Mouse (Mus musculus): ENCODE results near the gene Klhl29. TPM values are rescaled to one million over a fixed set of nuclear protein-coding genes. Genes with fewer than 3 reads are reported as not detected.

Klhl29 gene
- total and polyA plus RNA-seq, 3 experiments, result not detected

DNA sequence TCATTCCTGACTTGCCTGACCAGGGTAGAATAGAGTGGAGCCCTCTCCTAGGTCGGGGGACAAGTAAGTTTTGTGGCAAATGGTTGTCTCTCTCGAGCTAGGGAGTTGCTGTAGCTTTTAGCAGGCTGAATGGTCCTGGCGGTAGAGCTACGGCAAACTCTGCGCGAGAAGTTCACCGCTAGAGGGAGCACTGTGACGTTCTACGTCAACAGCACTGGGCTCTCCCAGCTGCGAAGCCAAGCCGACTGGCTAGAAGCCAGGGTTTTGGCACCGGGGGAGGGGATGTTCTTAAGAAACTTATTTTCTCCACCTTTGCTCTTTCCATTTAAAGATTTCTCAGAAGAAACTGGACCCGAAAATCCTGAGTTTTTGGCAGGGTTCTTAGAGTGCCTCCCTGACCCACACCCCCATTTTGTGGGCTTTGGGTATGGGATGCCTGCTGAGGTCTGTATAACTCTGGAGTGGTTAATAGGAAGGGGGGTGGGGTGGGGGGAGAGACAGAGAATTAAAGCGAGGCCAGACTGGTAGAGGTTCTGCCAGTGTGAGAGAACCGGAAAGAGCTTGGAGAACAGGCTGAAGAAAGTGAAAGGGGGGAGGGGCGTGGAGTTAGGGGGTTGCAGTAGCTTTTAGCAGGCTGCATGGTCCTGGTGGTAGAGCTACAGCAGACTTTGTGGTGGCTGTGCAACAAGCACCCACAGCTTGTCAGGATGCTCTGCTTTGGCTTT lies 35.1 kb upstream of the Klhl29 start:
- Histone ChIP-seq H3K4me1 (ENCODE audit: control insufficient read depth in 1 of 2, insufficient read depth in 2 of 2, low read length in 2 of 2) (no peaks in the 10 kb centered on the region), H3K27me3 (ENCODE audit: control insufficient read depth in 1 of 2, insufficient read depth in 2 of 2, low read length in 2 of 2) (no peaks in the 10 kb centered on the region), H3K79me2 (ENCODE audit: control insufficient read depth, insufficient read depth, low read length, poor library complexity) (no peaks in the 10 kb centered on the region), H3K27ac (ENCODE audit: control insufficient read depth, low read depth, low read length) (no peak overlapping the region), H3K9me3 (replicated peaks; ENCODE audit: insufficient read depth, low read length) (no peaks in the 10 kb centered on the region), H3K36me3 (ENCODE audit: control insufficient read depth in 1 of 2, insufficient read depth in 2 of 2, low read length in 2 of 2) (no peaks in the 10 kb centered on the region), H3K9ac (ENCODE audit: control insufficient read depth, low read depth, low read length, poor library complexity, severe bottlenecking) (no peak overlapping the region), H3K4me3 (ENCODE audit: control insufficient read depth in 1 of 2, insufficient read depth in 1 of 2, low read depth in 2 of 2, low read length in 2 of 2) (no peak overlapping the region)
- TF ChIP-seq ETS1 (IDR thresholded peaks at IDR 0.05; ENCODE audit: low read depth, low read length) (no peak), MAX (IDR thresholded peaks at IDR 0.05; ENCODE audit: low read length) (no peak)
- DNase-seq (ENCODE audit: low read depth, low spot score), result no peak

DNA sequence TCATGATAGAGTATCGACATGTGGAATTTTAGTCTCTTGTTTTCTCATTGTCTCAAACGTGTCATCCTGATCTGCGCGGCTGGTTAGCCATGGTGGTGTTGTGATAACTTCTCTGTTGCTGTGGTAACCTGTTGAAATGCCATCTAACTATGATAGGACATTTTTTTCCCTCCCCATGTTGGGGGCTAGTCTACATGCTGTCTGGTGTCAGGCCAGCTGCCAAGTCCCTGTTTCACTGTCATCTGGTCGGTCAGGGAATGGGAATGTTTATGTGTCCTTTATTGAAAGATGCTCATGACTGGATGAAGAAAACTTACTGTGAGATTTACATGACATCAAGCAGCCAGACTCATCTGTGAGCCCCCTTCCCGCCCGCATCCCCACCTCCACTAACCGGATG lies 31.7 kb upstream of the Klhl29 start:
- no peak overlapping the region for H3K27ac ChIP-seq (ENCODE audit: control insufficient read depth, low read depth, low read length)
- TF ChIP-seq RAD21 (IDR thresholded peaks at IDR 0.05; ENCODE audit: low read depth, low read length) (no peak), MAFK (IDR thresholded peaks at IDR 0.05; ENCODE audit: borderline replicate concordance, low read depth, low read length) (no peak), EP300 (IDR thresholded peaks at IDR 0.05; ENCODE audit: low read depth in 1 of 2, low read length in 2 of 2) (no peak), POLR2A (IDR thresholded peaks at IDR 0.05; ENCODE audit: control insufficient read depth in 1 of 2, insufficient read depth in 1 of 2, low read depth in 1 of 2, low read length in 2 of 2, poor library complexity in 1 of 2) (no peak), SMC3 (IDR thresholded peaks at IDR 0.05; ENCODE audit: low read depth, low read length) (no peak), USF2 (IDR thresholded peaks at IDR 0.05; ENCODE audit: borderline replicate concordance in 1 of 2, insufficient read depth in 1 of 2, low read depth in 1 of 2, low read length in 2 of 2) (no peak), MAX (IDR thresholded peaks at IDR 0.05; ENCODE audit: low read length) (no peak), MEF2A (IDR thresholded peaks at IDR 0.05; ENCODE audit: extremely low read depth, insufficient replicate concordance, low read depth, low read length, poor library complexity, severe bottlenecking) (no peak), ZKSCAN1 (IDR thresholded peaks at IDR 0.05; ENCODE audit: low read depth, low read length) (no peak), ZMIZ1 (IDR thresholded peaks at IDR 0.05; ENCODE audit: low read depth, low read length) (no peak), USF1 (IDR thresholded peaks at IDR 0.05; ENCODE audit: low read depth, low read length) (no peak), ZC3H11A (IDR thresholded peaks at IDR 0.05; ENCODE audit: low read depth, low read length) (no peak), TAL1 (IDR thresholded peaks at IDR 0.05; ENCODE audit: low read length) (no peak), NRF1 (IDR thresholded peaks at IDR 0.05; ENCODE audit: insufficient read depth, low read depth, low read length, poor library complexity, severe bottlenecking) (no peak), UBTF (IDR thresholded peaks at IDR 0.05; ENCODE audit: borderline replicate concordance, insufficient read depth, low read depth, low read length) (no peak), MYC (IDR thresholded peaks at IDR 0.05; ENCODE audit: low read depth, low read length) (no peak), TBP (IDR thresholded peaks at IDR 0.05; ENCODE audit: low read depth, low read length) (no peak), NELFE (IDR thresholded peaks at IDR 0.05; ENCODE audit: low read depth, low read length) (no peak), SIN3A (IDR thresholded peaks at IDR 0.05; ENCODE audit: low read length) (no peak)
- H3K79me2 ChIP-seq (ENCODE audit: control insufficient read depth, insufficient read depth, low read length, poor library complexity), result no peaks in the 10 kb centered on the region
- H3K27me3 ChIP-seq (ENCODE audit: control insufficient read depth in 1 of 2, insufficient read depth in 2 of 2, low read length in 2 of 2), result no peaks in the 10 kb centered on the region
- no peak overlapping the region for H3K4me3 ChIP-seq (ENCODE audit: control insufficient read depth in 1 of 2, insufficient read depth in 1 of 2, low read depth in 2 of 2, low read length in 2 of 2)
- H3K9ac ChIP-seq (ENCODE audit: control insufficient read depth, low read depth, low read length, poor library complexity, severe bottlenecking), result no peak overlapping the region
- H3K4me1 ChIP-seq (ENCODE audit: control insufficient read depth in 1 of 2, insufficient read depth in 2 of 2, low read length in 2 of 2), result no peaks in the 10 kb centered on the region
- no peaks in the 10 kb centered on the region for H3K36me3 ChIP-seq (ENCODE audit: control insufficient read depth in 1 of 2, insufficient read depth in 2 of 2, low read length in 2 of 2)
- no peak for DNase-seq (ENCODE audit: low read depth, low spot score)
- no peaks in the 10 kb centered on the region for H3K9me3 ChIP-seq (replicated peaks; ENCODE audit: insufficient read depth, low read length)
